Mouse (Mus musculus) heart, postnatal 36 days (tissue): ENCODE measurements around the gene Ipmk. TPM values are rescaled to one million over a fixed set of nuclear protein-coding genes. Genes with fewer than 3 reads are reported as not detected.
"Not testable (repeated sequence)": the region's sequence is repeated elsewhere in the genome, so short reads cannot be mapped to it uniquely, and the experiment has no call there.

Experiments used
- DNase-seq, 2 experiments: peaks; one replicate each; pipeline ENCODE4 v3.0.0; 2021 to 2022
- intact Hi-C: fragments of 180-260 bp; cut with DNase I; formaldehyde crosslinking; loops from one replicate; pipeline ENCODE4 v1.15.1; 2025
- total RNA-seq, 2 experiments: library from RNA; stranded (reverse); gene quantifications; 2 replicates each; pipeline ENCODE4 v1.2.3; 2021

Gene Ipmk
- total RNA-seq, 2 experiments from 2014 or later: 14.3 to 15.5 TPM

- no peak for DNase-seq
- intact Hi-C loops: no loop called here
Measured at GRCm38 (mm10) chr10:71409948-71410347, 62.4 kb downstream of the Ipmk start.

DNA sequence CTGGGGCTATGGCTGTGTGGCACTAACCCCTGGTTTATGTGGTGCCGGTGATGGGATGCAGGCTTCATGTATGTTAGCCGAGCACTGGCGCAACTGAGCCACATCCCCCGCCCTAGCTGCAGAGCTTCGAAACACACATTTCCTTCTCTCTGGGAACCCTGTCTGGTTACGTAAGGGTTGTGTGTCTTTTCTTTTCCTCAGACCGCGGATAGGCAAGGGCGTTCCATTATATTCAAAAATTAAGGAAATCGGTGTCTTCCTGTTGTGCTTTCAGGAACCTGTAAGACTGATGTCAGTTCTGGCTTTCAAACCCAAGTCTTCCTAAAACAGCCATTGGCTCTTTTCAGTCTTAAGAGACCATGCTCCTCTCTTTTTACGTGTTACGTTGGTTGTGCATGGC, 65.8 kb downstream of the Ipmk start:
- intact Hi-C loops: no loop called here
- DNase-seq: peak in 1 of 2 experiments; percentile 7

DNA sequence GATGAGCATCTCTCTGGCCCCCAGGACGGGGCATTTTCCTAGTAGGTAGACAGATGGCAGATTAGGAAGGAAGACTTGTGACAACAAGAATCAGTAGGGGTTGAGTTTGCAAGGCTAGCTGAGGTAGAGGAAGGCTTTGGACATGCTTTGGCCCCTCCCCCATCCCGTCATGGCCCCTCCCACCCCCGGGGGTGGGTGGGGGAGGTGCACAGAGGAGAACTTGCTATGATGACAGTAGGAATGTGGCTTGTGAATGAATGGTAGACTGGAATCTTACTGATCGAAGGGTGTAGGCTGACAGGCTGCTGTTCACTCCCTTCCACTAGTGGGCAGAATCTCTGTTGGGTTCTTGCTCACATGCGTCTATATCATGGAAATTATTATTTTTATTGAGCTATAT, 74.0 kb downstream of the Ipmk start:
- intact Hi-C loops: no loop called here

GRCm38 (mm10) chr10:71422047-71423037, 74.8 kb downstream of the Ipmk start:
- intact Hi-C loops: no loop called here
- peak; percentile 59 to 73 for DNase-seq

More for the DNA sequence above, 74.0 kb downstream of the Ipmk start:
- DNase-seq: no peak

DNA sequence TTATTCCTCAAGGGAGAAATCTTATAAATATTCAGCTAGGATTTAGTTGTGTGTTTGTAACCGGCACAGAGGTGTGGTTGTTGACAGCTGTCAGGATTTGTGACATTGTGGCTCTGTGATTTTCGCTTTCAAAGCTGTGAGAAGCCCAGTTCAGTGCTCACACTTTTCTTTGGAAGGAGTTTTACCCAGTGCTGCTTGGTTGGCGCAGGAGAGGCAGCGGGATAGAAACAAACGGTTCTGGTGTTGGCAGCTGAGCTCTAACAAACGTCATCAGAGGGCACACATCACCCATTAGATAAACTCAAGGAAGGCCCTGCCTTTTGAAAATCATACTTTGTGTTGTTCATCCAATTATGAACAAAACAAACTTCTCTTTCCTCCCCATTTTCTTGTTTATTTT, 79.2 kb downstream of the Ipmk start:
- no peak for DNase-seq
- intact Hi-C loops: no loop called here

DNA sequence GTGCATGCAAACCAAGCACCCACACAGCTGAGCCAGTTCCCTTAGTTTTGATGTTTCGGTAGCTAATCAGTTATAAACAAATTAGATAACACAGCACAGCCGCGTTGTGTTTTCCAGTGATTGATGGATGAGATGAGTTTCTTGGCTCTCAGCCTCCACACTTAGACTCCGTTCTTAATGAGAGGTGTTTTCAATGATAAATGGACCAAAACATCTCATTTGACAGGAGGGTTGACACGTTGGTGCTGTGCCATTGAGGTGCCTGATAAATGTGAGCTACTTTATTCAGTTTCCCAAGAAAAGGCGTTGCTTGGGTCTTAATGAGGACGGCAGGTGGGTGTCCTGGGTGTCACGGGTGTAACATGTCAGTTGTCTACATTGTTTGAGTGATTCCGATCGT, 79.8 kb downstream of the Ipmk start:
- DNase-seq: no peak
- intact Hi-C loops: no loop called here

DNA sequence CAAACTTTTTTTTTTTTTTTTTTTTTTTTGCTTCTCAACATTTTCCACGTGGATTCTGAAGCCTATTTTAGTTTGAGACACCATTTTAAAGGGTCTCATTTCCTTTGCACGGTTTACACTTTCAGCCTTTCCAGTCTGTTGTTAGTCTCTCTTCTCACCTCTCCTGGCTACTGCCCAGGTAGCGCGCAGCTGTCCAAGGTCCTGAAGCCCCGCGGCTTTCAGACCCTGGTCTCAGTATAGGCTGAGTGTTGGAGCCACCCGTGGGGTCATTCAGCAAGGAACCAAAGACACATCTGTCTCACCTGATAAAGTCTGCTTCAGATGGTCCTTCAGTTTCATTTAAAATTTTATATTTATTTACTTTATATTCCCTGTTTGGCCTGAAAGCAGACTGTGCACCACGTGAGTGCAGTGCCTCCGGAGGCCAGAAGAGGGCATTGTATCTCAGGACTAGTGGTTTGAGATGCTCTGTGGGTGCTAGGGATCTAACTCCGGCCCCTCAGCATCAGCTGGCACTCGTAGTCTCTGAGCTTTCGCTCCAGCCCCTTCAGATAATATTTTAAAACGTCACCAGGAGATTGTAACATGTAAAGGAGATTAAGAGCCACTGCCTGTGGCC, 80.8 kb downstream of the Ipmk start:
- DNase-seq: peak in 1 of 2 experiments; percentile 15
- intact Hi-C loops: no loop called here

DNA sequence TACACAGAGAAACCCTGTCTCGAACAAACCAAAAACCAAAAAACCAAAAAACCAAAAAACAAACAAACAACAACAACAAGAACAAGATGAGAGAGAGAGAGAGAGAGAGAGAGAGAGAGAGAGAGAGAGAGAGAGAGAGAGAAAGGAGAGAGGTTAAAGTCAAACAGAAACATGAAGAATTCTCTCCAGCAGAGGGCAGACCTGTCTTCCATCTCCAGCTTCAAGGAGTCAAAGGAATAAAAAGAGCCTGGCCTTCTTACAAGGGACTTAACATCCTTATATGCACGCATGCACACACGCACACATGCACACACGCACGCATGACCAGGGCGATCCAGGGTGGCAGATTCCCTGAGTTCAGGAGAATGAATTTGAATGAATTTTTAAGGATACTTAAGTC, 83.1 kb downstream of the Ipmk start:
- intact Hi-C loops: no loop called here
- DNase-seq: no peak

- no peak for DNase-seq
- intact Hi-C loops: no loop called here
Measured at GRCm38 (mm10) chr10:71443086-71443485, 95.5 kb downstream of the Ipmk start.

- intact Hi-C loops: no loop called here
- no peak for DNase-seq
Measured at GRCm38 (mm10) chr10:71447661-71448060, 100.1 kb downstream of the Ipmk start.

DNA sequence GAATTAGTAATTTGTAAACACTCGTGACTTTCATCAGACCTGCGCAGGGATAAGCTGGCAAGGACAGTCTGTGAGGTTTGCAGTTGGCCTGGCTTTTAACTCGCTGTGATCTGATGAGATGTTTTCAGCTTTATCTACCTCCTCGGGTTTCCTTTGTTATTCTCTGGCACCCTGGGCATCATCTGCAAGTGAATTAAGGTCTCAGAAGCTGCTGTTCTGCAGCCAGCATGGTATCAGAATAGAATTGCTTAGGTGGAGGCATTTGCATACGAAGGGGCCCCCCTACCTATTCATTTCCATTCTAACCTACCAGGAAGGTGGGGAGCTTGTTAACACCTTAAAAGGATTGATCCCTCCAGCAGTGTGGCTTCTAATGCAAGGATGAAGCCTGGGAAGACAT, 100.7 kb downstream of the Ipmk start:
- no peak for DNase-seq
- intact Hi-C loops: no loop called here

DNA sequence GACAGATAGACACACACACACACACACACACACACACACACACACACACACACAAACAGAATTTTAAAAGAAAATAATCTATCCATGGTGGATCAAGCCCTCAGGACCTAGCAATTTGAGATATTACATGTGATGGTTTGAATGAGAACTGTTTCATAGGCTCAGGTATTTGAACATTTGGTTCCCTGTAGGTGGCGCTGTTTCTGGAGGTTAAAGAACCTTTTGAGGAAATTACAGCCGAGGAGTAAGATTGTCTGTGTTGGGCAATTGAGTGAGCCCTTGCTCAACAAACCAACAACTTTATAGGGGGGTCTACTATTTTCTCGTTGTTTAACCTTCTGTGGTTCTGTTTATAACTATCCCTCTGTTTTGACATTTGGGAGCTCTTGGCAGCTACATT, 107.8 kb downstream of the Ipmk start:
- no peak for DNase-seq
- intact Hi-C loops: no loop called here

DNA sequence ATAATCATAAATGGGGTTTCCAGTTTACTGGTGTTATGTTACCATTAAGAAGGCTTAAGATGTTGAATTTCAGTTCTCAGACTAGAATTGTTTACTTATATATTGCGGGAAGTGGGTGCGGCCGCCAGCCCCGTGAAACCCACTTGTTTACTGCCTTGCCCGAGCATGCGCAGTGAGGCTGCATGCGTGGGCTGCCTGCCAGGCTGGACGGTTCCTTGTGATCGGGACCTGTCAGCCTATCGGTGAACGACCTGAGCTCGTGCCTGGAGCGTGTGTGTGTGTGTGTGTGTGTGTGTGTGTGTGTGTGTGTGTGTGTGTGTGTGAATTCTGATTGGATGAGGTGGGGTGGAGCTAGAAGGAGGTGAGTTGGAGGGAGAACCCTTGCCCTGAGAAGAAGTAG, 114.8 kb downstream of the Ipmk start:
- DNase-seq, intact Hi-C loops: not testable (repeated sequence)

- DNase-seq: no peak
- intact Hi-C loops: no loop called here
Measured at GRCm38 (mm10) chr10:71464417-71464816, 116.9 kb downstream of the Ipmk start.

- no peak for DNase-seq
- intact Hi-C loops: no loop called here
Measured at GRCm38 (mm10) chr10:71468315-71468714, 120.8 kb downstream of the Ipmk start.

DNA sequence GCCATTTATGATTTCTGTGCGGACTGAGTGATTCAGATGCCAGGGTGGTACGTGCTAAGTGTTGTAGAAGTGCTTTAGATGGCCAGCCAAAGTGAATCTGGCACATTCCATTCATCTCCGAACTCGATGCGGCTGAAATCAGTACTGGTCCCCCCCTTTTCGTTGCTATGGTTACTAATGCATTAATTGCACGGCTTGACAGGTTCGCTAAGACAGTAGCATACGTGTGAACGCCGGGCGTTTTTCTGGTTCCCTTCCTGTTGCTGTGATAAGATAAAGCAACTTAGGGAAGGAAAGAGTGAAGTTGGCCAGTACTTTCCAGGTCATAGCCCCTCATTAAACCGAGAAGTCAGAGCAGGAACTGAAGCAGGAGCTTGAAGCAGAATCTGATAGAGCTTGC, 122.2 kb downstream of the Ipmk start:
- no peak for DNase-seq
- intact Hi-C loops: no loop called here

DNA sequence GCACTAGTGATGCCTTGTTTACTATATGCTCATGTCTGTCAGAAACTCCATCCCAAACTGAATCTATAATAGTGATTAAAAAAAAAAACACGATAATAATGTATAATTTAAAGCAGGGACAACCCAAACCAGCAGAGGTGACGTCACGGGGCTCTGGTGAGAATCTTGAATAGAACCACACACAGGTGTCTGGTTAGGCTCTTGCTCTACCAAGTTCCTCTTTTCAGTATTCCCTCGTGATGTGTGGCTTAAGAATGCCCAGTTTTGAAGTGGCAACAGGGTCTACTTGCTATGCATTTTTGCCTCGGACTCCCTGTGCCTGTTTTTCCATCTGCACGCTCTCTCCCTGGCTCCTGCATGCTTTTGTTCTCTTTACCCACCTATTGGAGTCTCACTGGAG, 124.5 kb downstream of the Ipmk start:
- intact Hi-C loops: no loop called here
- DNase-seq: no peak

DNA sequence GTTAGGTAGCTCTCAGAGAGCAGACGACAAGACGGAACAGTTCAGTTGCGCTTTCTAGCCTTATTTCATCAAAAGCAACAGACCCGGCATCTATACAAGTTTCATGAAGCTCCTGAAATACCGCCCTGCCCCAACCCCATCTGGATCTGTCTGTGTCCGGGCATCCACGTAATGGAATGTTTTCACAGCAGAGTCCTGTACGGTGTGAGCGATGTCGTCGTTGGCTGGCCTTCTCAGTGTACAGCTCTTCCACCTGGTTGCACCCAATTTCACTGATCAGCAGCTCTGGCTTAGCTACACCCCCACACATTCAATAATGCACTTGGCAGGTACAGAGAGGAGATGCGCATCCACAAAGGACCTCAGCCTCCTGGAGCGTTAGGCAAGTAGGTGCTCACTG, 126.0 kb downstream of the Ipmk start:
- intact Hi-C loops: no loop called here

DNA sequence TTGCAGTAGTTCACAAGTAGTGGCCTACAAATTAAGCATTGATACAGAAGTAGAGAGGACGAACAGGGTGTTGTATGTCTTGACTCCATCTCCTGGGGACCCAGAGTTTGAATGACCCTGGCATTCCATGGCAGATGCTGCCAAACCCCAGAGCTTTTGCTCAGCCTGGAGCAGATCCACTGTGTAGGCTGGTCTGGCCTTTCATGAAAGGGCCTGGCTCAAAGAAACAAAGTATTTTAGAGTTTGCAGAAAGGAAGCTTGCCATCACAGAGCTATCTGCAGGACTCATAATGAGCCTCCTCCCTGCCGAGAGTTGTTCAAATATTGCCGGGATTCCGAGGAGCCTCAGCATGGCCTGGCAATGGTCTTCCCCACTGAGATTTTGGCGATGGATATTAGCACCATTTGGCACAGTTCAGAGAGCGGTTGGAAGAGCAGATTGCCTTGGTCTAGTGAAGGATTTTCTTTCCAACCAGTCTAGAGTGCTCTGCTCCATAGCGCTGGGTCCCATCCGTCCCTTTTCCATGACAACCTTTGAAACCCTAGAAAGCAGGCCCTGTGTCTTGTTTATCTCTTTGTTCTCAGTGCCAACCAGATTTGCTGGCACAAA, 129.0 kb downstream of the Ipmk start:
- DNase-seq: no peak
- intact Hi-C loops: no loop called here

More for the DNA sequence above, 126.0 kb downstream of the Ipmk start:
- no peak for DNase-seq

DNA sequence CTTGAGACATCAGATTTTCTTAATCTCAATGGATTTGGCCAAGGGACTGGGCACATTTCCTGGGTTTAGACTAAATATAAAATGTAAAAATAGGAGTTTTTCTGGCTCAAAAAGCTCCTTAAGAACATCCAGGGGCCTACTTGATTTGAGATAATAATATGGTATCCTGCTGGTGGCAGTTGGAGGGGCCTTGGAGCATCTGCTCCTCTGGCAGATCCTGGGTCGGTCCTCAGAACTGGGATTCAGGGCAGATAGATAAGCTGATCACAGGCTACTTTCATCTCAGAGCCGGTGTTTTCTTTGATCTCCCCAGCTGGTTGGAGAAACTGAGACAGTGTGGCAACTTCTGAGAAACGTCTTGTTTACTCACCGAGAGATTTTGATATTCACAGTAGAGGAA, 129.6 kb downstream of the Ipmk start:
- intact Hi-C loops: no loop called here
- DNase-seq: no peak

DNA sequence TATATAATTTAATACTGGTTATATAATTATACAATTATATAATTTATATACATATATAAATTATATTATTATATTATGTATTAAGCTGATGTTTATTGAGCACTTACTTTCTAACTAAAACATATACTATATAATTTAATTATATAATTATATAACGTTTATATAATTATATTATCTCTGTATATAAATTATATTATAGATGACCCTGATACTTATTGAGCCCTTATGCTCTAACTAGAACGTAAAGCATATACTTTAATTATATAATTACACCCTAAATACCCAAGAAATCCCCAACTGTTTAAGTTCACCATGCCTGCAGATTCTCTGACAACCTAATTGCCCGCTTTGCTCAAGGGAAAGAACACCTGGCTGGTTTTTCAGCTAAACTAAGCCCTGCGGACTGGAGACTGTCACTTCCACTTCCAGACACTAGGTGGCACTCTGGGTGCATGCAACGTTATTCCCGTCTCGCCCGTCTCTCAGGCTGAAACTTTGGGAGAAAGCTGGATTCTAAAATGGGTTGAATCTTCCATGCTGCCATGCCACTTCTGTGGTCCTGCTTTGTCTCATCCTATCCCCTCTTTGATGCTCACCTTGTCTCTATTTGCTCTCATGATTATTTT, 132.2 kb downstream of the Ipmk start:
- peak; percentile 54 to 70 for DNase-seq
- intact Hi-C loops: loop anchor here (5.0 kb wide), 1 partner anchor 912 kb away; no protein-coding TSS in a partner anchor
